Mouse (Mus musculus) bone marrow macrophage, adult 2 months (primary cell): Measurements from ENCODE around the gene Wdfy4. TPM values are rescaled to one million over a fixed set of nuclear protein-coding genes. Genes with fewer than 3 reads are reported as not detected.

Experiments
- H3K27ac ChIP-seq: 2 replicates; pipeline ENCODE4 v1.5.1; 2012; ENCODE audit warnings: low read depth, low read length; ENCODE audit not compliant: insufficient read depth
- H3K4me1 ChIP-seq: 2 replicates; pipeline ENCODE4 v1.6.1; 2012; ENCODE audit warnings: low read length; ENCODE audit not compliant: control insufficient read depth, insufficient read depth
- H3K4me3 ChIP-seq: 2 replicates; pipeline ENCODE4 v1.5.1; 2012; ENCODE audit warnings: mild to moderate bottlenecking, low read length, moderate library complexity; ENCODE audit not compliant: insufficient read depth
- CTCF ChIP-seq: IDR thresholded peaks from 2 replicates; pipeline ENCODE4 v1.5.1; 2012; ENCODE audit warnings: low read depth, mild to moderate bottlenecking, low read length, moderate library complexity
- POLR2A ChIP-seq: IDR thresholded peaks from 2 replicates; pipeline ENCODE4 v1.6.1; 2012; ENCODE audit warnings: mild to moderate bottlenecking, low read depth, low read length, borderline replicate concordance
- polyA plus RNA-seq: library from polyadenylated mRNA; stranded (reverse); fragments of >200 nt; gene quantifications from 2 replicates; pipeline ENCODE4 v1.2.4, GENCODE M21; 2012; ENCODE audit not compliant: missing spikeins, insufficient read depth, insufficient read length

Gene Wdfy4
- polyA plus RNA-seq, 1 experiment: 39.7 TPM

- peak overlapping the region; percentile 89 for H3K27ac ChIP-seq
Observed at GRCm38 (mm10) chr14:33193762-33194161, 8.5 kb upstream of the Wdfy4 start.

GRCm38 (mm10) chr14:33190646-33191045 is 5.3 kb upstream of the Wdfy4 start:
- Histone ChIP-seq H3K4me3 (no peak overlapping the region), H3K27ac (no peak overlapping the region), H3K4me1 (peaks cover 46% of the 10 kb centered on the region)
- TF ChIP-seq POLR2A (no peak), CTCF (no peak)

More at GRCm38 (mm10) chr14:33193762-33194161, 8.5 kb upstream of the Wdfy4 start:
- Histone ChIP-seq H3K4me1 (peaks cover 45% of the 10 kb centered on the region), H3K4me3 (peak overlapping the region; percentile 37)
- TF ChIP-seq POLR2A (no peak), CTCF (no peak)

GRCm38 (mm10) chr14:33189849-33190423 is 4.6 kb upstream of the Wdfy4 start:
- Histone ChIP-seq H3K4me1 (peaks cover 41% of the 10 kb centered on the region), H3K27ac (no peak overlapping the region), H3K4me3 (no peak overlapping the region)
- TF ChIP-seq POLR2A (no peak), CTCF (no peak)

- Histone ChIP-seq H3K27ac (no peak overlapping the region), H3K4me1 (peaks cover 36% of the 10 kb centered on the region), H3K4me3 (no peak overlapping the region)
- TF ChIP-seq POLR2A (no peak), CTCF (no peak)
Observed at GRCm38 (mm10) chr14:33189230-33189629, 3.9 kb upstream of the Wdfy4 start.

- no peak overlapping the region for H3K4me3 ChIP-seq
- H3K27ac ChIP-seq: no peak overlapping the region
- peaks cover 31% of the 10 kb centered on the region for H3K4me1 ChIP-seq
- TF ChIP-seq CTCF (no peak), POLR2A (no peak)
Observed at GRCm38 (mm10) chr14:33187201-33187600, 1.9 kb upstream of the Wdfy4 start.

GRCm38 (mm10) chr14:33180102-33180501 is 5.2 kb downstream of the Wdfy4 start:
- H3K27ac ChIP-seq: no peak overlapping the region
- TF ChIP-seq CTCF (no peak), POLR2A (no peak)
- H3K4me3 ChIP-seq: no peak overlapping the region
- peaks cover 20% of the 10 kb centered on the region for H3K4me1 ChIP-seq

GRCm38 (mm10) chr14:33175059-33175821 is 10.1 kb downstream of the Wdfy4 start:
- H3K4me1 ChIP-seq: peaks cover 35% of the 10 kb centered on the region
- H3K27ac ChIP-seq: 0 out of 2 replicates have a peak overlapping the region, but pooled peaks have one; percentile 13
- no peak for TF ChIP-seq CTCF
- TF ChIP-seq POLR2A: no peak
- no peak overlapping the region for H3K4me3 ChIP-seq

GRCm38 (mm10) chr14:33171942-33172341 is 13.4 kb downstream of the Wdfy4 start:
- no peak for TF ChIP-seq CTCF
- no peak for TF ChIP-seq POLR2A
- Histone ChIP-seq H3K27ac (no peak overlapping the region), H3K4me1 (peaks cover 40% of the 10 kb centered on the region), H3K4me3 (no peak overlapping the region)

GRCm38 (mm10) chr14:33168750-33169149 is 16.6 kb downstream of the Wdfy4 start:
- H3K27ac ChIP-seq: no peak overlapping the region
- peaks cover 24% of the 10 kb centered on the region for H3K4me1 ChIP-seq
- no peak overlapping the region for H3K4me3 ChIP-seq
- TF ChIP-seq POLR2A (no peak), CTCF (no peak)

GRCm38 (mm10) chr14:33162238-33162637 is 23.1 kb downstream of the Wdfy4 start:
- H3K4me1 ChIP-seq: peaks cover 30% of the 10 kb centered on the region
- H3K4me3 ChIP-seq: no peak overlapping the region
- TF ChIP-seq CTCF: no peak
- no peak overlapping the region for H3K27ac ChIP-seq
